Mouse (Mus musculus) R1 (cell line): ENCODE data around the gene Tagln3.

Experiments
- DNase-seq: peaks from one replicate; pipeline ENCODE4 v3.0.0-alpha.2; 2018; ENCODE audit warnings: low read depth, low spot score

Gene Tagln3

DNA sequence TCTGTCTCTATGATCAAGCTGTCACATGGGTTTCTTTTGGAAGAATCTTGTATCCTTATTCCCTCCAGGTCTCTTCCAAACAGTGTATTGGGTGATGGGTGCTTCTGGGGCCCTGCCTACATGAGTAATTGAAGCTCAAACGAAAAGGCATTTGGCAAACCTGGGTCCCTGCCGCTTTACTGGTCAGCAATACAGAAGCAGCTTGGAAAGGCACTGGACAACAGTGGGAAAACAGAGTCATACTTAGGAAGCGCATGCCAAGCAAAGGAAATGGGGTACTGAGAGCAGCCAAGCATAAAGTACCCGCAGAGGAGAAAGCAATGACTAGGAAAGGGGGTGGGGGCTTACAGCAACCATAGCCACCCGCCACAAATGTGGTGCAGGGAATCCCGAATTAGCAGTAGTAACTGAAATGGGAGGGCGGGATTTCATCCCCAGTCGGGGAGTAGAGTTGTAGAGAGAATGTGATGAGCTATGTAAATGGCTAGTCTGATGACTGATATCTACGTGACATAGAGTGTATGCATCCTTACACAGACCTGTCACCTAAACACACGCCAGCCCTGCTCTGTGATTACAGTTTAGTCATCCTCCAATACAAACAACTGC lies 4.3 kb downstream of the Tagln3 start:
- no peak for DNase-seq

DNA sequence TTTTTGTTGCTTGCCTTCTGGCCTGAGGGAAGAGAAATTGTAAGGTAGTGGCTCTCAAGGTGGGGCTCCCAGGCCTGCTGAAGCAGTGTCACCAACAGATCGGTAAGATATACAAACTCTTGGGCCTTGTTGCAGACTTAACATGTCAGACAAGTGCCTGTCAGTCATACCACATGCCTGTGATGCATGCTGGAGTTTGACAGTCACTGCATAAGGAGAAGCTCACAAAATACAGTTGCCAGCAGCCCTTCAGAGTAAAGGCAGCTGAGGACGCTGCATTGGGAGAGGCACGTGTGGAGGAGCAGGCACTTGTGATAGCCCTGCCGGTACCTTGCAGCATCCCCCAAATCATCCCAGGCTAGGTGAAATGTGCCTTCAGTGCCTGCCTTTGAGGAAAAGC lies 6.1 kb downstream of the Tagln3 start:
- no peak for DNase-seq

DNA sequence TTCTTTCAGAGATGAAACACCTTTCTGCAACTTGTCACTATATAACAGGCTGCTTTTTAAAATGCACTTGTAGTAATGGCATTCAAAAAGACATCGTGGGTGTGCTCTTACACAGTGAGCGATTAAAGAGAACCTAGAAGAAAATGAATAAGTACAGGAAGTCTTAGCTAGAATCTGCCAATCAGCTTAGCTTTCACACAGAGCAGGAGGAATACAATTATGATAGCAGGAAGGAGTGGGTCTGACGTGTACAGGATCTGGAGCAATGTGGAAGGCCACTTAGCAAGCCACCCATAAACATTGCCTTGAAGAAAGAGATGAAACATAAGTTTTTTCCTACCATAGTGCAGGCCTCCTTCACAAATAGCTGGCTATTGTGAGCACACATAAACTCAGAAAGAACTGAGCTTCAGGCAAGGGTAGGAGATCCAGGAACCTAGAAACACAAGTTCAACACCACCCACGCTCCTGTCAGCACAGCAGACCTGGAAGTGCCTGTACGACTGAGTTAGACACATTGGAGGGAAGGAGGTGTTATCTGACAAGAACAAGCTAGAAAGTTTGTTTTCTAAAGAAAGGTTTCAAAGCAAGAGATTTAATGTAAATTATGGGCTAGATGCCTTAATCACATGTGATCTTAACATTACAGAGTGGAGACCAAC lies 9.8 kb downstream of the Tagln3 start:
- DNase-seq: no peak

DNA sequence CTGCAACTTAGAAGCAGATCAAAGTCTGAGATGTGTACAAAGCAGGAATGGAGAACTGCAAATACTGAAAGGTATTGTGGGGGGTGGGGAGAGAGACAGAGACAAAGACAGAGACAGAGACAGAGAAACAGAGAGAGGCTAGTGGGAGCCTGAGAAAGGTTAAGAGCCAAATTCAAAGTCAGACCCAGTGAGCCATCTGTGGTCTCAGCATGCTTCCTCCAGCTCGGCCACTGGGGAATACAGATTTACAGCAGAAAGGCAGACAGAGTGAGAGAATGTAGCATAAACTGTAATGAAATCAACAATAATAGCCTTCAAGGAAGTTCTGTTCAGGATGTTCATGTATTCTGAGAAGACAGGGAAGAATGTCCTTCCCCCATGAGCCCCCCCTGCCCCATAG lies 10.5 kb downstream of the Tagln3 start:
- DNase-seq: no peak

DNA sequence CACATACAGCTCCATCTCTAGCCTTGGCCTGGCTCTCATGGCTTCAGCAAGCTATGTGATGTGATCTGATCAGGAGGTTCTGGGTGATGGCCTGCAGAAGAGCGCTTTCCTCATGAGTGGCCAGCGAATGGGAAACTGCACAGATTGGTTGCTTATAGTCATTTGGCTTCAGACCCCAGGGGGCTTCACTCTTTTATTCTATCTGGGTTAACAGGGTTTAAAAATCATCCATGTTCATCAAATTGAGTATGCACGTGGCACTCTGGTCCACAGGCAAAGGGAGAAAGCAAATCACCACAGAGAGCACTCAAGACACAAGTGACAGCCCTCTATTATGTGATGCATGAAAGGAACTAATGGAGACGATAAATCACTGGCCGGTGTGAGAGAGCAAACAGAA lies 11.1 kb downstream of the Tagln3 start:
- no peak for DNase-seq

DNA sequence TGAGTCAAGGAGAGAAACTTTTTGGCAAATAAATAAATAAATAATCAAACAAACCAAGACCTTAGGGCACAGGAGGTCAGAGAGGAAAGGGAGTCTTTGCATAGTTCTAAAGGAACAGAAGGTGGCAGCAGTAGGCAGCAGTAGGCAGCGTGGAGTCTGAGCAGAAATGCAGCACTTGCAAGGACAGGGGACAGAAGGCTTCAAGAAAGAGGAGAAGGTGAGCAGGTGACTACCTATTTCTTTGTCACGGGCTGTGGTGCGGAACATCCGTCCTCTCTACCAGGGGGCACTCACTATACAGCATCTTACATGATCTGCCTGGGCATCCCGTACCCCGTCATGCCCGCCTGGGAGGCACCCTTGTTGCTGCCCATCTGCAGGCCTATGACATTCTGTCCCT lies 13.1 kb downstream of the Tagln3 start:
- DNase-seq: peak; percentile 39

DNA sequence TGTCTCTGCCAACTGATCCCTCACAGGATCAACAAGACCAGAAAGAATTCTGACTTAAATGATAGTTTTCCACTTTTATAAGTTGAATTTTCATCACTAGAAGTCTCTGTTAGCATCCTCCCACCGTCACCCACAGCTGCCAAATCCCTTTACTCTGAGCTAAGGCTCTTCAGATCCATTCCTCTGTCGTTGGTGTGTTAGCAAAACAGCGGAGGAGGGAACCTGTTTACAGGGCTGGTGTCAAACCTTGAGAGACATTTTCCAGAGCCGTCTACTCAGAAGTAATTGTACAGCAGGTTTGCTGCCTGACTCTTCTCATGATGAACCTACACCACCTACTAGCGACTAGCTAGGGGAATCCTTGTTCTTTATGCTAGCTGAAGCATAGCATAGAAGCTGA lies 25.1 kb downstream of the Tagln3 start:
- no peak for DNase-seq

DNA sequence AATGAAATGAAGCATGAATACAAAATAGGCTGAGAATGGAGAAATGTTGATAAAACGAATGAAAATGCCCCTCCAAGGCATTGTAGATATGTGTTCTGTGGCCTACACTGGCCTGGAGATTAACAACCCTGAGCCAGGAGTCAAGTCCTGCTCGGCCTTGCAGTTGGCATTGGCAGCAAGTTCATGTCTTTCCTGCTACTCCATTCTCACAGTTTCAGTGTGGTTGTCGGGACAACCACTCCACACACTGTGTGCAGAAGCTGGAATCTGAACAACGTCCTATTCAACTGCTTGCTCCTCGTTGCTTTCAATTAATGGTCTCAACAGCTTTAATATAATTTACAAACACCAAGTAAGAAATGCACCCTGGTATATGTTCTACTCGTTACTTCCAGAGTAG lies 26.4 kb downstream of the Tagln3 start:
- no peak for DNase-seq

DNA sequence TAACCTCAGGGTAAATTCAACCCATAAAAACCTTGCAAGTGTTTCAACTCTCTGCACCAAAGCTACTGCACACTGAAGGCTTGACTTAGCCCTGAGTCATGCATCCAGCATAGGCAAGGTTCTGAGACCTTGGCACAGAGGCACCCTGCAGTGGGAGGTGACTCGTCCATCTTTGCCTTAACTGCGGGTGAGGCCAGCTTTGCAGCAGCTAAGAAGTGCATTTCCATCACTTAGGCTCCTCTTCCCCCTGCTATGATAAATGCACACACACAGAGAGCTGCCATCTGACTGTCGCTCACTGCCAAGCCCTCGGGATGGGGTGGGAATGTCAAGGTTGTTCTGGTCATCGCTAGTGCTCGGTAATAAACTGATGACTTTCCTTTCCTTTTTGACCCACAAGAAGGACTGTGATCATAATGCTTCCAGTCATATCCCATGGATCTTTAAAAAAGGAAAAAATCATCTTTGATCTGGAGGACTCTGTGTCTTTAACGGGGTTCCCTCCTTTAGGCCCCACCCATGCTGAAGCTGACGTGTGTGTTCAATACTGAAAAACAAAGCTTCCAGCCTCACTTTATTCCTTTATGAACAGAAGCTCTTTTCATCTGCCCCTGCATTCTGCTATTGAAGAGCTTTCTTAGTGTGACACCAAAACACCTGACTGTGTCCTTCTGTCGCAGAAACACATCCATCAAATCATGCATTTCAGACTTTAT lies 28.8 kb downstream of the Tagln3 start:
- no peak for DNase-seq

DNA sequence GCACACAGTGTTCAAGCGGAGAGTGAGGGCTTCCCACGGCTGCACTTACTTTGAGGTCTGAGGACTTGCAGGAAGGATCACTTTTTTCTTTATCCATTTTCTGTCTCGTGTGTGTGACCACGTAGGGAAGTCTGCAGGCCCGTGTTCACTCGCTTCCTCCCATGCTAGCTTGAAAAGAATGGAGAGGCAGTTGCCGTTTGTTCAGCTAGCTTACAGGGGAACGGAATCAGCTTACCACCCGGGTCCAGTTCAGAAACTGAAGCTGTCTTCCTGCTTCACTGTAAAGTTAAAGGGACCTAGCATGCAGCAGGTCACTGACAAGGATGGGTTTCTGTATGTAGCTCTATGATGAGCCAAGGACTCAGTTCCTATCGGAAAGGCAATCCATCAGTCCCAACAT lies 30.9 kb downstream of the Tagln3 start, which contains the start of gene Tmprss7:
TSS of gene Tmprss7 (minus strand) at position 101 of the 400 bp plus-strand sequence.
- no peak for DNase-seq

DNA sequence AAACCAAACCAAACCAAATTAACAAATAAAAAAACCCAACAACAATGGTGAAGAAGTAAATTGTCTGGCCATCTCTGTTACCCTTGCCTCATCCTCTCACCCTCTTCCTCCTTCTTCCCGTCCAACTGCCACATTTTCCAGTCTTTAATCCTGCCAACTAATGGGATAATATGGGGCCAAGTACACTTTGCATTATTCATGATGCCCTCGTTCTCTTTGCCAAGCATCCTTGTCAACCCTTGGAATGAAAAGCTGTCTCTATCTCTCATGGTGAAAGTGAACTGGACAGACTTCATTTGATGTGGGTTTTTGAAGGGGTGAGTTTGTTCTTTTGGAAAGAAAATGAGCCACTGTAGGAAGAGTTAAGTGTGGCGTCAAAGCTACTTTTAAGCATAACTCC lies 31.6 kb downstream of the Tagln3 start:
- DNase-seq: no peak

DNA sequence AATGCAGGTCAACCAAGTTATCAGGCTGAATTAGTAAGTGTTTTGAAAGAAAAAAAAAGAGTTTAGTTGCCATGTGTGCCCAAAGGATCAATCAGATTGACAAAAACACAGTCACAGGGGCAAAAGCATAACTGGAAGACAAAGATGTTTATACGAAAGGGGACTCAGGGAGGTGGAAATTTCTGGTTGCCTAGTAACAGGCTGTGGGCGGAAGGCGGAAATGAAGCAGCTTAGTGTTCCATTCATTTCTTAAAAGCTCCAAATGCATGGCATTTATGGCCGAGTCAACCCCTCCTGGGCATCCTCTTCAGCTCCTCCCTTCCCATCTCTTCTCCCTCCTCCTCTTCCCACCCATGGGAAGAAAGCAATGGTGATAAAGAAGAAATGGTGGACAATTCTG lies 34.2 kb downstream of the Tagln3 start:
- peak; percentile 80 for DNase-seq

DNA sequence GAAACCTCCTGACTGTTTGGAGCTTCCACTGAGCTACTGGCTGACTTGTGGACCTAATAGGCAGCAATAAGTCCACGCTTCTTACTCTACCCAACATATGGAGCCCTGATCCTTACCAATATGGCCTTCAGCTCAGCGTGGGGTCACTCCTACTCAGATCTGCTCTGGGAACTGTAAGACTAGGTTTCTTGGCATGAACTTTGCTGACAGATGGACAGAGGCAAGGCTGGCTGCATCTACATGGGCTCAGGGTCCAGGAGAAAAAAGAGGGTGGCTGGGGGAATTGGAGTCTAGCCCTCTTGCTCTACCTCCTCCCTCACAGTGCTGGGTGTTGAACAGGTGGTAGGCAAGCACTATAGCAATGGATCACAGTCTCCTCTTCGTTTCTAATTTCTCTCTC lies 37.6 kb downstream of the Tagln3 start:
- no peak for DNase-seq

DNA sequence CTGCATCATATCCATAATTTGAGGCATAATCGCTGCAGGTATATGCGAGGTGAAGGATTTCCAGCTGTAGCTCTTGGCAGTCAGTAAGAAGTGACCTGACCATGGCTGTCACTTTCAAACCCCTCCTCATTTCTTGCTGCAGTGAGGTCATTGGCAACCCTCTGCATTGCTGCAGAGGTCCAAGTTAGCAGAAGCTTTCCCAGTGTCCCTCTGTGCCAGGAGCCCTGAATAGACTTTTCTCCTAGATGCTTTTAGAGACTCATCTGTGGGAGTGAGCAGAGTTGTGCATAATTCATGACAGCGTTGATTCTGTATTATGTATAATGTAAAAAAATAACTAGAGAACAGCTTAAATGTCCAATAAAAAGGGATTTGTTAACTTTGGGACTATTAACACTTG lies 39.1 kb downstream of the Tagln3 start:
- no peak for DNase-seq

DNA sequence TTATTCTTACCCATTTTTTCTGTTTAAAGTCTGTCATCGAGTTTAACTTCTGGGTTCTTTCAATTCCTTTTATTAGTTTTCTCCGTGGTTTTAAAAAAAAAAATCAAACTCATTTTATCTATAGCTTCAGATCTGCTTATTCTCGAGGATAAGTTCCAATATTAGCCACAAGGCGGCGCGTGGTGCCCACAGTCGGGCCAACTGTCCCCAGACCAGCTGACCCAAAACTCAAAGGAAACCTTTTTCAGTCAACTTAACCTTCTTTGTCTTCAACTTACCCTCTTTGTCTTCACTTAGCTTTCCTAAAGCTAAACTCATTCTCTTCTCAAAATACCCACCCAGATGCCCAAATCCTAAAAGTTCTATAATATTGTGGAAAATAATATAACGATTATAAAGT lies 39.6 kb downstream of the Tagln3 start:
- DNase-seq: peak; percentile 46

DNA sequence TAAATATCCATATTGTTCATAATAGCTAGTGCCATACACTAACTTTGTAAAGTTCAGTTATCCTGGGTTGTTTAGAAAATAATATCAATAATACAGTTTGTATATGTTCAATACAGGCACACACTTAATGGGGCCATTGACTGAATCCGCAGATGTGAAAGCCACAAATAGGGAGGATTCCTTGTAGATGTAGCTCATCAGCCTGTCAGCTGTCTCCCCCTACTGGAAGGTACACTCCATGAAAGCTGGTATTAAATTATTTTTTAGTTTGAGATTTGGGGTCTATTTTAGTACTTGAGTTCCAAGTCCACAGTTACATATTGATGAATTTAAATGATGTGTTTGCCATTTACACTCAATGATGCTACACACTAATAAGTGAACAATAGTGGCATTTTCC lies 47.9 kb downstream of the Tagln3 start:
- DNase-seq: peak; percentile 40

DNA sequence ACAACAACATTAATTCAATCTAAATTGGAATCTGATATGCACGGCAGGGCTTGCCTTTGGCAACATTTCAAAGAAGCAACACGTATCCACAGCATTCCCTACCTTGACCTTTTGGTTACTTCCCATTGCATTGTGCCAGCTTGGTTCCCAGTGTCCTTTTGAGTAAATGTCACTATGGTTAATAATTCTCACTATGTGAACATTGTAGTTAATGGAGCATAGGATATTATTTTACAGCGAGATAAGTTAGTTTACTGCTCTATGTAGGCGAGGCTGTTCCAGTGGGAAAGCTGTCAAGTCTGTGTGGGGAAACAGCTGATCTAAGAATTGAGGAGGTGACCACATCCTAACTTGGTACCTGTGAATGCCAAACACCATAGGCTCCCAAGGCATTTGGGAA lies 54.4 kb downstream of the Tagln3 start:
- DNase-seq: no peak

DNA sequence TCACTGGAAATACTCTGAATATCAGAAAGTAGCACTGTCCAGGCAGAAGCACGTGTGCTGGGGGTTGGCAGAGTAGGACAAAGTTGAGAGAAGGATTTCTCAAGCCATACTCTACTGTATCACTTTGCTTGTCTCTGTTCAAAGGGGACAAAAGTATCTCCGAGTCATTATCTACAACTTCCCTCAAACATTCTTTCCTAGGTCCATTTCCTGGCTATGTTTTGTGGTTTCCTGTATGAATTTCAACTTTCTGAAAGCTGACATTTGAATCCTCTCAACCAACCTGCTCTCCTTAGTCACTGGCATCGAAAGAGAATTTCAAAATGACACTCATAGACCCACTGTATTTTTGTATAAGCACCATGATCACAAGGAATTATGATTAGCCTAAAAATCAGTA lies 56.2 kb downstream of the Tagln3 start:
- DNase-seq: no peak

DNA sequence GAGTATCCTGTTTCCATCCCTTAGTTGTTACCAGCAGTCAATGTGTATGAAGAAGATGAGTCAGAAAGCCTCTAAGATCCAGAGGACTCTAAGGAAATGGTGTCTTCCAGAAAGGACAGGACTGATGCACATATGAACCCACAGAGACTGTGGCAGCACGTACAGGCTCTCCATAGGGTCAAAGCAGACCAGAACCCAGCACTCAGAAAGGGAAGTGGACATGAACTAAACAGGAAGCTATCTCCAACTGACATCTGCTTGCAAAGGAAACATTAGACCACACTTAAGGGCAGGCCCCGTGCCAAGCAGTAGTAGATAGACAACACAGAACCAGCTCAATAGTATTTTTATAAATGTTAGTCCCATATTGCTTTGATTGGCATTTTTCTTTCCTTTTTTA lies 58.3 kb downstream of the Tagln3 start:
- DNase-seq: no peak

DNA sequence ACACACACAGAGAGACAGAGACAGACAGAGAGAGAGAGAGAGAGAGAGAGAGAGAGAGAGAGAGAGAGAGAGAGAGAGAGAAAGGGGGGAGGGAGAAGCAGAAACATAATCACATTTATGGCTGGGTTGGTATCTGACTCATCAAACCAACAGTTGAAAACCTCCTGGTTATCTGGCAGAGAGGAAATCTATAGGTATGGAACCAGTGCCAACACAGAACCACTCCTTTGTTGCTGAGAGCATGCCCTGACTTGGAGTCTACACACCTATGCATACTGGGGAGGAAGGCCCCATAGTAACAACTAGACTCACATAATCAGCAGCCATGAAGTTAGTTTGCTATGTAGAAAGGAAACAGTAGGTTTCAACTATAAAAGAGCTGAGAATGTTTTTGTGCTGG lies 62.0 kb downstream of the Tagln3 start:
- DNase-seq: no peak
